Mouse (Mus musculus): ENCODE measurements around the gene Gm4792.

Gm4792 gene

DNA sequence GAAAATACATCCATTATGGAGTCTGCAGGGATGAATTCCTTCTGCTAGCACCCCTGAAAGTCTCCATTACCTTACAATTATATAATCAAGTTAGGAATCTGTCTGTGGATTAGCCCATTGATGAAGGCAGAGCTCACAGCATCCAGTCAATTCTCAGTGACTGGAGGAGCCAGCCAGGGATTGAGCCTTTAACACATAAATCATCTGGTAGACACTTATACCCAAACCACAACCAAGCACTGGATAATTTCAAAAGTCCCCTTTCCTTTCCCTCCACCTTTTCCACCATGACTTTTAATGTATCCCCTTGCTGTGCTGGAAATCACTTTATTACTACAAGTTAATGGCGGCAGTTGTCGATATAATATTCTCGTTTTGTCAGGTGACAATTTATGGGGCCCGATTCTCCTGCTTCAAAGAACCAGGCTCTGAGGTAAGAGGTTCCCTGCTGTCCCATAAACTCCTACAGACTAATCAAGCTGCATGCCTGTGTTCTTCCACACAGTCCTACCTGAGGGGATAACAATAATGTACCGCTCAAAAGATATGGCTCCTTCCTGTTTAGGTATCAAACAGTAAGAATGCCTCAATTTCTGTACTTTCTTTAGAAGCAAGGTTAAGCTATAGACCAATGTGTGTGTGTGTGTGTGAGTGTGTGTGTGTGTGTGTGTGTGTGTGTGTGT lies 2.4 kb downstream of the Gm4792 start:
- DNase-seq = no peak

DNA sequence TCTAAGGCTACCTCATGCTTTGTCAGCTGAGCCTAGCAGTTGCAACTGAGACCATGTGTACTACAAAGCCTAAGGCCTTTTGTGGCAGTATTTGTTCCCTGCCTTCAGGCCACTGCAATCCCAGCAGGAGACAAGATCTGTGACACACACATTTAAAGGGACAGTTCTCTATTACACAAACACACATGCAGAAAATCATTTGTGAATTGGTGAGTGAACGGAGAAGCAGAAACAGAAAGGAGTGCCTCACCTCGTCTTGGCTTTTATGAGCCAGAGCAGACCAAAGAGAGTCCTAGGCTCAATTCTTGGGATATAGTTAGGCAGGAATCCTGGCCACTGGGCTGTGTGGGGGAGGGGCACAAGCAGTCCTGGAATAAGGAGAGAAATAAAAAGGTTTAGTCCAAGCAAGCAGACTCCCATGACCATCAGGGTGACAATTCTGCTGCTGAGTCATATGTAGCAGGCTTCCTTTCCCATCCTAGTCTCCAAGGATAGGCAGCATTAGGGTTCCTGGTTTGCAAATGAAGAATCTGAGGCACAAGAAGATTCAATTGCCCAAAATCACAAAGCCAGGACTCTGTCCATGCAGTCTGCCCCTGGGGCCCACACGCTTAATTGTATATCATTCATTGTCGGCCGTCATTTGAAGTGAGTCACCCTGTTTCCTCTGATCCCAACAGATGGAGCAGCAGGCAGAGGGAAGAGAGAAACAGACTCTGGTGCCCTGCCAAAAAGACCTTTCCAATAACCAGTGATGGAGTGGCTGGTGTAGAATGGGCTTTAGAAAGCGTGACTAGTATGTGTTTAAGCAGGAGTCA lies 3.4 kb downstream of the Gm4792 start:
- peak; percentile 66 for DNase-seq

DNA sequence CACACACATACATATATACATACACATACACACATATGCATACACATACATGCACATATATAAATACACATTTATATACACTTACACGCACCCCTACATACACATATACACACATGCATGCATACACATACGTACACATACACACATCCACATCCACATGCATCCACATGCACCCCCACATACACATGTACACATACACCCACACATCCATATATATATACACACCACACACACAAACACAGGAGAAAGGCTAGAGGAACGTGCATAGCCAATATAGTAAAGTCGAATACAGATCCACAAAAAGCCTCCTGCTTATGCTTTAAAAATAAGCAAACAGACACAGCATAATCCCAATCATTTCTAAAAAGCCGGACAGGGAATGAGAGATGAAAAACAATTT lies 4.1 kb downstream of the Gm4792 start:
- DNase-seq = no peak

- DNase-seq = no peak
These were observed 15.7 kb downstream of the Gm4792 start for GRCm38 (mm10) chr10:94282797-94283196.

DNA sequence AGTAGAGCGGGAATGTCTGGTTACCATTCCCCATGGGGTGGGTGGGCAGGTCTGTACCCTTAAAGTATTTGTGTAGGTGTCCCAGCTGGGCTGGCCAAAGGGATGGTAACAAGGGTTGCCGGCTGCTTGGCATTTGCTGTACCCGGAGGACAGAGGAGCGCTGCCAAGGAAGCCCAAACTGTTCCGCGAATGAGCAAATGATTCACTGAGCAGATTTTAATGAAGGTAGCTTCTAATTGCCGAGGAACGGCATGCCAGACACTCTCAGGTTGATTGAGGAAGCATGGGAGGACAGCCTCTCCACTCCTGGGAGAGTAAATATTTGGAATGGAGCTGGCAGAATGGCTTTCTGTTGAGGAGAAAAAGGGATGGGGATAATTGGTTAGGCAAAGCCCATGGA lies 16.3 kb downstream of the Gm4792 start:
- DNase-seq = no peak

GRCm38 (mm10) chr10:94276511-94276910 lies 22.0 kb downstream of the Gm4792 start:
- DNase-seq = no peak

DNA sequence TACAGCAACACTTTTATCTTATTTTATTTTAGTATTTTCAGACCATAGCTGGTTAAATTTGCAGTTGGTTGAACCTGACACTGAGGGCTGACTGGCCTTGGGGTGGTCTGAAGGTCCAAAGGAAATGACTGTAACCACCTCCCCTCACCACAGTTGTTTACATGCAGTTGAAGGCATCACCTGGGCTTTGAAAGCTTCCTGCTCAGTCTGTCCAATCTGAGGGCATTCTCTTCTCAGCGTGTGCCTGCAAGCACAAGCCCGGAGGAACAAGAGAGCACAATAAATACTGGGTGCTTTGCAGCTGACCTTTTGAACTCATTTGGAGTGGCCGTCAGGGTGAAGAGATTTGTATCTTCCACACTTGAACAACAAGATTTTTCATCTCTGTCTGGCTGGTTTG lies 23.2 kb downstream of the Gm4792 start:
- DNase-seq = no peak

DNA sequence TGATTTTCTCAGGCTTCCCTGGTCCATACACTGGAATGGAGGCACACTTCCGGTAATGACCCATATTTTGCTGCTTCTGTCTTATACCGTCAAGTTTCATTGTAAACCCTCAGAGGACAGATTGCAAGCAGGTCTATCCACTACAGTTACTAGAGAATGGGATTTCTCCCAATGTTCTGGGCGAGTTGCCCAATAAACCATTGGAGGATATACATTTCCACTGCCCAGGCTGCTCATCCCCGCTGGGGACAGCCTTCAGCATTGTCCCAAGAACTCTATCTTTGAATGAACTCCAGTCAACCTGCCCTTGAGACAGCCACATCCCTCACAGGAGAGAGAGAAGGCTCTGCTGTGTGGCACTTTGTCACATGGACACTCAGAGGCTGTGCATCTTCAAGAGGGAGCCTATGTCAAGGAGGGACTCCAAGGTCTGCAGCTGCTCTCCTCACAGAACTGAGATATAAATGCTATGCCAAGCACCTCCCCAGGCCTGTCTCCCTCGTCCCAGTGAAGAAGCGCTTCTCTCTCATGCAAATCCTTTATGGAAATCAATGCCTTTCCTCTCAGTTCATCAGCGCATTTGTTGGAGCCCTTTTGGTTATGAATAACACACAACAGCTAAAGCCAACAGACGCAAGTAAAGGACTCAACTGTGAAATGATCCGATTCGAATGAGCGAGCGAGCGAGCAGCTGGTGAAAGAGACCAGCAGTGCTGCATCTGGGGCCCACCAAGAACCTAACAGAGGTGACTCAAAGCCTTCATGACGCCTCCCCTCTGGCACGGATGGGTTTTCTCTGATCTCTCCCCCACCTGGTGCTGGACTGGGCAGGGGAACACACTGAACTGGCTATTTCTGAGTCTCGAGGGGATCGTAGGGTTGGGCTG lies 32.6 kb downstream of the Gm4792 start:
- DNase-seq = peak; percentile 22

GRCm38 (mm10) chr10:94263211-94263610 lies 35.3 kb downstream of the Gm4792 start:
- no peak for DNase-seq

DNA sequence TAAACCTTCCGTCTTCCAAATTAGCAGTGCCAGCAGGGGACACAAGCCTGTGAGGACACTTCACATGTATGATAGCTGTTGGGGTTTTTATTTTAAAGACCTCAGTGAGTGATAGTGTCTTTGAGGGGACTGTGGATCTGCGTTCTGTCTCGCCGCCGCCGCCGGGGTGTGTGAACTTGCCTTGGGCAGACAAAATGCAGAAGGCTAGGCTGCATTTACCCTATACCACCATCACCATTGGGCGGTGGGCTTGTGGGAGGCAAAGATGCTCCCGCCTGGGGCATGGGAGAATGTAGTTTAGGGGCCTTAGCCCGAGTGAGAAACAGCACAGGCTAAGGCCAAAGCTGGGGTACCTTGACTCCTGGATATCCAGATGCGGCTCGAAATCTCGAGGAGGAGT lies 35.9 kb downstream of the Gm4792 start:
- no peak for DNase-seq

GRCm38 (mm10) chr10:94260544-94260943 lies 38.0 kb downstream of the Gm4792 start:
- no peak for DNase-seq

DNA sequence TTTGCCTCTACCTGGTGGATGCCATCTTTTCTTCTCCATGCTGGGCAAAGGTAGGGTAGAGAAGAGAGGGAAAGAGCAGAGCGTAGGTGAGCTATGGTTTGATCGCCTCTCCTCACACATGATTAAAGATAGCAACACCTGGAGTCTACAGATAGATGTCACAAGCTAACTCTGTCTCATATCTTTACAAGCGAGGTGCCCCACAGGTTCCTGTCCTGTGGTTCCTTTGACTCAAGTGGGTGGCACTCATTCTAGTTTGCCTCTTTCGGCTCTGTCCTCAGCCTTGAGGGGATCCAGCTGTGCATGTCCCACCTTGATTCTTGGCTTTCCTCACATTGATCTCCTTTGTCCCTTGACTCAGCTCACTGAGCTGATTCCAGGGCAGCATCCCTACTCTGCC lies 42.0 kb downstream of the Gm4792 start:
- DNase-seq = no peak

DNA sequence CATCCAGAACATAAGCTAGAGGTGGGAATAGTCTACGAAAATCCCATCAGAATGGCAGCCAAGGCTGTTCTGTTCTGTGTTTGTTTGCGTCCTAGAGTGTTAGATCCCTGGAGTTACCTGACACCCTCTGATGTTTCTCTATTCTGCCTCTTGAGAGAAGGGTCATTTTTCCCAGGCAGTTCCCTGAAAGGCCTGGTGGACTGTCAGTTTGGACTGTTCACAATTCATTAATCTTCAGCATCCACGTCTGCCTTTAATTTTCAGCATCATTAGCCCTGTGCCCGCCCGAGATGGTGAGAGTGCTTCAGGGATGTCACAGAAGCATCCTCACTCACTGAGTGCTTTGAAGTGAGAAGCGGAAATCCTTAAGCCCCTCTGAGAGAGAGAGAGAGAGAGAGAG lies 42.8 kb downstream of the Gm4792 start:
- no peak for DNase-seq

- DNase-seq = no peak
These were observed 43.7 kb downstream of the Gm4792 start for GRCm38 (mm10) chr10:94254766-94255165.

GRCm38 (mm10) chr10:94253260-94253807 lies 45.2 kb downstream of the Gm4792 start:
- peak; percentile 60 for DNase-seq

DNA sequence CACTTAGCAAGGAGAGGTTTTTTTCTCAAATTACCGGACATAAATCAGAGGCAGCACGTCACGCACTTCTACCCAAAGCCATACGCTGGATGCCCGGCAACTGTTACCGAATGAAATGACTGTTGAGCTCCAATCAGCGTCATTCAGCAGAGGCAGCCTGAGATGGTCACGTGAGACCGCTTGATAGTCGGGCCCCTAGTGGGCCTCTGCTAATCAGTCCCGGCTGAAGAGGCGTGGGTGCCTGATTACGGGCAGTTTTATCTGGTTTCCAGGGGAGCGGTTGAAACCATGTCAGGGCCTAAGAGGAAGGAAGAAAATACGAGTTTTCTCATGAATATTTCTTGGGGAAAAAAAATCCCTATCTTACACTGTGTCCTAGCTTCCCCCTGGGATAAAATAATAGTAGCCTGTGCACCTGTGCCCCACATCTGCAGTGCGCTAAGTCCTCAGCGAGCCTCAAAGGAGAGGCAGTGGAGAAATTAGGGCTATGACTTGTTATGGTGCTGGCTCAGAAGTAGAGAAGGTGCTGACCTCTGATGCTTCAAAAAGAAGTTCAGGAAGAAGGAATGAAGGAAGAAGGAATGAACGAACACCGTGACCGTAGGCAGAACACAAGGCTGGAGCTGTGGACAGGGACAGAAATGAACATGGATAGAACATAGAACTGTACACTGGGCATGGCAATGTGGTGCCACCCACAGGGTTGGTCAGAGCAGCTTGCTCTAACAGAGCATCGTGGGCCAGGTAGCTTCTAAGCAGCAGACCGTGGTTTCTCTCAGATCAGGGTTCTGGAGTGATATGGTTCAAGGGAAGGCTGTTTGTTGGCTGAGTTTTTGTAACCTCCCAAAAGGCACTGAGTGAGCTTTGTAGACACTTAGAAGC lies 48.7 kb downstream of the Gm4792 start:
- DNase-seq = peak; percentile 89

- DNase-seq = no peak
These were observed 50.7 kb downstream of the Gm4792 start for GRCm38 (mm10) chr10:94247748-94248349.

Data from retina, postnatal 1 day (tissue).